Mouse (Mus musculus): Measurements from ENCODE around the gene Arhgap23.

Gene Arhgap23

DNA sequence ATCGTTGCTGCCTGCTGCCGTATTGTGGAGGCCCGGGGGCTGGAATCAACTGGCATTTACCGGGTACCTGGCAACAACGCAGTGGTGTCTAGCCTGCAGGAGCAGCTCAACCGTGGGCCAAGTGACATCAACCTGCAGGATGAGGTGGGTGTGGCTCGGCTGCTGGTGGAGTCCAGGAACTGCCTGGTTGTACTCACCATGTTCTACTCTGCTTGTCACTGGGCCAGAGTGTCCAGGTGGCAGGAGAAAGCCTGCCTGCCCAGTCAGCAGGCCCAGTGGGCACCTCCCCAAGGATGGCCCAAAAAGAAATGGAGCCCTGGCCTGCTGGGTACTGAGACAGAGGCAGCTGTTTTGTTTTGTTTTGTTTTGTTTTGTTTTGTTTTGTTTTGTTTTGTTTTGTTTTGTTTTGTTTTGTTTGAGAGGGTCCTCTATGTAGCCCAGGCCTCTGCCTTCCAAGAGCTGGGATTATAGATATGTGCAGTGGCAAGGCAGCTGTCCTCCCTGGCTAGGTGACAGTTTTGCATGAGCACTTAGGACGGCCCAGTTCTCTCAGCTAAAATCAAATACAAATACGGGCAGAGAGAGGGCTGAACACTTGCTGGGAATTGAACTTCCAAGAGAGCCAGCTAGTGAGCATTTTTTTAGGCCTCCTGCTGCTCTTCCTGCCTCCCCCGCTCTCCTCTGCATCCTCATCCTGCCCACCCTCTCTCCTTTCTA is 51.3 kb downstream of the Arhgap23 start:
- DNase-seq, result no peak

DNA sequence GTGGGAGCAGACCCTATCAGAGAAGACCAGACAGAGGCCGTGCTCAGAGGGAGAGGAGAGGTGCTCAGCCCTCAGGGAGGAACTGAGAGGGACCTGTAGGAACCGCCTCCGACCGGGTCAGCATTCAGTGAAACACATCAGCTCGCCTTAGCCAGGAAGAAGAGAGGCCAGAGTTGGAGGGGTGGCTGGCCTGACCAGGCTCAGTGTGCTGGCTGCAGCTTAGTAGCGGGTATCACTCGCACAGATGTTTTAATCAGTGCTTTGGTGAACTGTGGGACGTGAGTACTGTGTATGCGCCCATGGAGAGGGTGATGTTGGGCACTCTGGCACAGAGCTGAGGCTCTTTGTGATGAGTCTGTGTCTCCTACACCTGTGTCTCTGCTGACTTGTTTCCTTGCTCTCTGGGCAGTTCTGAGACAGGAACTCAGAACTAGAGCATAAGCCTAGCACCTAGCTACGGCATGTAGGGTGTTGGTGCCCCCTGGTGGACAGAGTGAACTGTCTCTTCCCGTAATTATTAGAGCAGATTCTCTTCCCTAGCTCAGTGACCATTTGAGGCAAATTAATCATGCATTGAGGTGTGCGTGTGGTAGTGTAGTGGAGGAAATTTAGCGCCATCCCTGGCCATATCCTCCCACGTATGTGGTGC is 53.4 kb downstream of the Arhgap23 start:
- peak; percentile 73 for DNase-seq

DNA sequence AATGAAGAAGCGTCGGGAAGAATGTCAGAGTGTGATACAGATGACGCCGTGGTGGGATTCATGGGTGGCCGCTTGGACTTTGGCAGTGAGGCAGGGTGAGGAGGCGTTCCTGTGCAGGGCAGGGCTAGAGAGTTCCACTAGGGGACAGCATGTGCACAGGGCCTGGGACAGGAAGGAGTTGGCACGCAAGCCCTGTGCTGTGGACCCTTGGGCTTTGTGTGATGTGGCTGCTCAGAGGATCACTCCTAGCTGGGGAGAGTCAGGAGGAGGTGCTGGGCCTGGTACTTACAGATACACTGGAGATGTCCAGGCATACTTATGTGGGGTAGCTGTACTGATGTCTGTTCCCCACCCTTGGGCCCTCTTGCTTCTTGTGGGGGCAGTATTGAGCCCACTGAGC is 54.5 kb downstream of the Arhgap23 start:
- no peak for DNase-seq

DNA sequence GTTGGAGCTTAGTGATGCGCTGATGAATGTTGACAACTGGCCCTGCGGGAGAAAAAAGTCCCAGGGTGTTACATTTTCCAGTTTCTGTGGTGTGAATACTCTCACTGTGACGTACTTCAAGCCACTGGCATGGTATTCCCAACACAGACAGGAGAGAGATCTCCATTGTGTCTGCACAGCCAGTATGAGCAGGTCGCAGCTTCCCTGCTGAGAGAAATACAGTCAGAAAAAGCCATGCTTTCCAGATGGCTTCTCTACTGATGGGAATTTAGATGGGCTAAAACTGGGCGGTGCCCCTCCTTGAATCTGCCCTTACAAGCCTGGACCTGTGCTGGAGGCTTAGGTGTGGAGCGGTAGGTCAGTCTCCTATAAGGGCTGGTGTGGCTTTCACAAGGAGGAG is 55.9 kb downstream of the Arhgap23 start:
- no peak for DNase-seq

DNA sequence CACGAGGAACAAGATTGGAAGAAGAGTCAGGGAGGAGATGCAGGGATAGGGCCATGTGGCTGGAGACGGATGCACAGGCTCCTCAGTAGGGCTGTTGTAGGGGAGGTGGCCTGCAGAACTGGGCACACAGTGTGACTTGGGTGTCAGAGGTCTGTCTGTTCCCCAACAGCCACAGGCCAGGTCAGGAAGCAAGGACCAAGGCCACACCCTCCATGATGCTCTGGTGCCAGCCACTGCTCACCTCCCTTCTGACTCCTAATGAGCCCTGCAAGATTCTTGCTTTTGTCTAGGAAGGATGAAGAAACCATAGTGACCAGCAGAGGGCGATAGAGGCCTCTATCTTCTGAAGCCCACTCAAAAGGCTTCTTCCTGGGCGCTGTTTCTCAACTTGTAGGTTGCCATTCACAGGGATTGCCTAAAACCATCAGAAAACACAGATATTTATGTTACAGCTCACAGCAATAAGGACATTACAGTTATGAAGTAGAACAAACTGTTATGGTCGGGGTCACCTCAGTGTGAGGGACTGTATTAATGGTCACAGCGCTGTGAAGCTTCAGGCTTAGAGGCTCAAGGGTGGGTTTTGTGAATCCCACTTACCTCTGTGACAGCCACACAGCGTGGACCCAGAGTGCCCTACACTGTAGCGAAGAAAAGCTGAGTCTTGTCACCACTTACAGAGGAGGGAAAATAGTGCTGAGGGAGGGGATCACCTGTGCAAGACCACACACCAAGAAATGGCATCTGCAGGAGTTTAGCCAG is 61.2 kb downstream of the Arhgap23 start:
- no peak for DNase-seq

DNA sequence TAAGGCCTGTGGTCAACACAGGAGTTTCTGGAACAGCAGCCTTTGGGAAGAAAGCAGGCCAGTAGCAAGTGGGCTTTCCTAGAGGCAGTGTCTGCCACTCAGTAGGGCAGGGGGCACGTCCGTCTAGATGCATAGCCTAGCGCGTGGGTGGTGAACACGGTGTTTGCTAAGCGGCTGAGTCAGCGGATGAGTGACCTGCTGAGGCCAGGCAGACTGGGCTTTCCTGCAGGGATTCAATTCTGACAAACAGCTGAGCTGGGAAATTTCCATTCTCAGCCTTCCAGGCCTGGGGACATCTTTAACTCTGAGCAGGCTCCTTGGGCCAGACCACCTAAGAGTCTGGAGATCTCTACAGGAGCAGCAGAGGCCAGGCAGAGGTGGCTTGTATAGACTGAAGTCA is 62.1 kb downstream of the Arhgap23 start:
- no peak for DNase-seq

DNA sequence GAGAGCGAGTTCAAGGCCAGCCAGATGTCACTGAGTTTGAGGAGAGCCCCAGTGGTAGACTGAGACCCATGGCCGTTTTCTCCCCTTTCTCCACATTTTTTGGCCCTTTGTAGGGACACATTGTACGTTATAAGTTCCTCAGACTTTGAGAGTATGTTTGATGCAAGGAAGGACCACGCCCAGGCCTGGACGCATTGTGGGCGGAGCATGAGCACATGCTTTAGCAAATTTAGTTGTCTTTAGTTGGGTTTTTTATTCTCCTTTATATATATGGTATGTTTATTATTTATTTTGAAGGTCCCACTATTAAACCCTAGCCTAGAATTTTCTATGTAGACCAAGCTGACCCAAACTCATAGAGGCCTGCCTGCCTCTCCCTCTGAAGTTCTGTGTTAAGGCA is 63.0 kb downstream of the Arhgap23 start:
- no peak for DNase-seq

DNA sequence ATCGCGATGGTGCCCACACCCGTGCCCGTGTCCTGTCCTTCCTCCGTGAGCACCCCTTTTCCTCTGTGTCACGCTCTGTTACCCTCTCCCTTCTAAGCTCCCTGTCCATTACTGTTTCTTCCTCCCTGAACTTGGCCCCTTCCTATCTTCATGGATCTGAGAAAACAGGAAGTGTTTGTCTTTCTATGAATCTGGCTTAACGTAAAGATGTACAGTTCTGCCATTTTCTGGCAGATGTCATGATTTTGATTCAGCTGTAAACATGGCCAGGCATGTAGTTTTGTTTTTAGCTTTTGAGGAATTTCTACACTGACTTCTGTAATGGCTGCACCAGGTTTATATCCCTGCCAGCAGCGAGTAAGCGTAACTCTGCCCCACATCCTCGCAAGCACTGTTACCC is 63.8 kb downstream of the Arhgap23 start:
- no peak for DNase-seq

DNA sequence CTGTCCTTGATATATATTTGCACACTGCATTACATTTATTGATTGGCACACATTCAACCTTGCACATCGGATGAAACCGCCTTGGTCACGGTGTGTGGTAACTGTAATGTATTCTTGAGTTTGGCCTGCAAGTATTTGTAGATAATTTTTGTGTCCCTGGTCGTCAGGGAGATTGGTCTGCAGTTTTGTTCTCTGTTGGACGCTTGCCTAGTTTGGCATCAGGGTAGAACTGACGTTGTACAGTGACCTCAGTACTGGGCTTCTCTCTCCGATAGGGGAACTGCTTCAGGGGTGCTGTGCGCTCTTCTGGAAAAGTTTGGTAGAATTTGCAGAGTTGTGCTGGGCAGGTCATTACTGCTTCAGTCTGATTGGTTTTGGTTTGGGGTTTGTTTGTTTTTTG is 64.5 kb downstream of the Arhgap23 start:
- DNase-seq, result no peak

DNA sequence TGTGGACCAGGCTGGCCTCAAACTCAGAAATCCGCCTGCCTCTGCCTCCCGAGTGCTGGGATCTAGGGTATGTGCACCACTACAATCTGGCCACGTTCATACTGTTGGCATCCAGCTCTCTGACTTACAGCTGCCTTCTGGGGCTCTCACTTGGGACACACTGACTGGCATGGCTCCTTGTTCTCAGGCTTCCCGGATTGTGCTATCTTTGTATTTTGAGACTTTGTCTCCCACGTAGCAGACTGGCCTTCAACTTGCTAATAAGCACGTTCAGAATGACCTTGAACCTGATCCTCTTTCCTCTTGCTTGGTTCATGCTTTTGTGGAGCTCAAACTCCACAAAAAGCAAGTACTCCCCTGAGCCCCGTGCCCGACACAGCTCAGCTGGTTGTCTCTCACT is 70.3 kb downstream of the Arhgap23 start:
- no peak for DNase-seq

DNA sequence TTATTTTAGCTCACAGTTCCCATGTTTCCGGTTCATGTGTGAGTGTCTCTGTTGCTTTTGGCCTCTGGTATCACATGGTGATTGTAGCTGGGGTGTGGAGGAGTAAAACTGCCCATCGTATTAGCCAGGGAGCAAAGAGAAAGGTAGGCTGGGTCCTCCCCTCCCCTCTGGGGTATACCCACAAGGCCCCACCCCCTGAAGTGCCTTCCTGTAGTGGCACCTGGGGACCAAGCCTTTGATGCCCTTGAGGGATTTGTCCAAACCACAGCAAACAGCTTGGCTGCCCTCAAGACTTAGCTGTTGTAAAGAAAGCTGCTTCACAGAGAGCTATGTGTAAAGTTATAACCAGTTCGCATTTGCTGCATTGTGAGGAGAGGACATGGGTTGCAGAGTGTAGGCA is 72.3 kb downstream of the Arhgap23 start:
- no peak for DNase-seq

DNA sequence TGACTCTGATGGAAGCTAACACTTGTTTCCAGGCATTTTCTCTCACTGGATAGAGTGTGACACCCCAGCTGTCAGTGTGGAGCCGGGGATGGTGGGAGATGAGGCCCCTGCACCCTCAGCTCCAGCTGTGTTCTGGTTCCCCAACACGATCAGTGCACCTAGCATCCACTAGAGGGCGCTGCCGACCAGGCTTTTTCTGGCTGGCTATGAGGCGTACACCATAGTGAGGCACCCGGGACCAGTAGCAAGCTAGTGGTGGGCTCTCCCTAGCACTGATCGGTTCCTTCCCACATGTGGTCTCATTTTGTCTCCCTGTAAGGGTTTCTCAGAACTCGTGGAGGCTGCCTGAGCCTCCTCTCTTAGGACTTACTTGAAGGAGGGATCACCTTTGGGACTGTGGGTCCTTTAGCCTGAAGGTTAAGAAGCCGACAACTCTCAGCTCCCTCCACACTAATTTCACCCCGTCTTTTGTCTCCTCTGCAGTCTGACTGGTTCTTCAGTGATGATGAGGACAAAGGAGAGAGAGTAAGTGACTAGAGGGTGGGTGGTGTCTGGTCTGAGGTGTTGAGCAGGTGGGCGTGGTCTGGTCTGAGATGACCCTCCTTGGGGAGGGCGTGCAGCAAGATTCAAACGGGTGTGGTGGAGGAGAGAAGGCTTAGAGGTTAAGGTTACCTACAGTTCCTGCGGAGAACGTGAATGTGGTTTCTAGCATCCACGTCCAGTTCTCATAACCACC is 74.4 kb downstream of the Arhgap23 start:
- DNase-seq, result no peak

DNA sequence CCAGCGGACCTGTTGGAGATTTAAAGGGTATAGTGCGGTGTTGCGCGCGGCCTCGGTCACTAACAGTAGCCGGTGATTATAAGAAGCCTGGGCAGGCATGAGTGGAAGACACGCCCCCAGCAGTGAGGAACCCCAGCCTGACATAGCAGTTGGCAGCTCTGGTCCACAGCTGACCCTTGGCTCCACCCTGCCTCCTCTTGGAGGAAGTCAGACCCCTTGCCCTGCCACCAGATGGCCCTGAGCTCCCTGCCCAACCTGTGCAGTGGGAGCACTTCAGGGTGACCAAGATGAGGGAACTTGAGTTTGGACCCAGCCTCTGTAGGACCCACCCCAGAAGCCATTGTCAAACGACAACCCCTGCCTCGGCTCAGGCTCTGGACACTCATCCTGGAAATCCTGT is 76.3 kb downstream of the Arhgap23 start:
- DNase-seq, result no peak

DNA sequence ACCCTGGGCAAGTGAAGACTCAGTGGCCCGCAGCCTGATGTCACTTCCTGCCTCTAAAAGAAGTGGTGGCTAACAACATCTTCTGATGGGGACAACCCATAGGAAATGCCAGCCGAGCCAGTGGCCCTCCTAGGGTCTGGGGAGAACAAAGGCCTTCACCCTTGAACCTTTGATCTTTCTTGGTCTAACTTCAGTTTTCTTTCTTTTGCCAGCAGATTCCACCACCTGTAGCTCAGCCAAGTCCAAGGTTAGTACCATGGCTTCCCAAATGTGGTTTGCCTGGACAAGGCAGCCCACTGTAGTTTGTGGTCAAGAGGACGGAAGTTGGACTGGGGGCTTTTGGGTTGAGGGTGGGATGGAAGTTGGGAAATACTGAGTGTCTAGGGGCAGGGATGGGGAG is 77.5 kb downstream of the Arhgap23 start:
- DNase-seq, result no peak

DNA sequence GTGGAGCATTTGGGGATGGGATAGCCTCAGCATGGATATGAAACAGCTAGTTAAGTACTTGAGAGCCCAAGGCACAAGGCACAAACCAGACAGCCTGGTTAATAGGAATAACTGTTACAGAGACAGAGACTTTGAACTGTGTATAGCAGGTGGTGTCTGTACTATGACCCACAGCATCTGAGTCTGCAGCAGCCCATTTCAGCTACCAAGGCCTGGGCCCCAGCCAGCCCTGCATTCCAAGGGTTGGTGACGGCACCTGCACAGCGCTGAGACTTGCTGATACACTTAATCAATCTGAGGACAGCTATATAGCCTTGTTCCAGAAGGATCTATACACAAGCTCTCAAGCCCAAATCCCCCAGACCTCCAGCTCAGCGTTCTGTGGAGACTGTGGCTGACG is 82.2 kb downstream of the Arhgap23 start:
- no peak for DNase-seq

DNA sequence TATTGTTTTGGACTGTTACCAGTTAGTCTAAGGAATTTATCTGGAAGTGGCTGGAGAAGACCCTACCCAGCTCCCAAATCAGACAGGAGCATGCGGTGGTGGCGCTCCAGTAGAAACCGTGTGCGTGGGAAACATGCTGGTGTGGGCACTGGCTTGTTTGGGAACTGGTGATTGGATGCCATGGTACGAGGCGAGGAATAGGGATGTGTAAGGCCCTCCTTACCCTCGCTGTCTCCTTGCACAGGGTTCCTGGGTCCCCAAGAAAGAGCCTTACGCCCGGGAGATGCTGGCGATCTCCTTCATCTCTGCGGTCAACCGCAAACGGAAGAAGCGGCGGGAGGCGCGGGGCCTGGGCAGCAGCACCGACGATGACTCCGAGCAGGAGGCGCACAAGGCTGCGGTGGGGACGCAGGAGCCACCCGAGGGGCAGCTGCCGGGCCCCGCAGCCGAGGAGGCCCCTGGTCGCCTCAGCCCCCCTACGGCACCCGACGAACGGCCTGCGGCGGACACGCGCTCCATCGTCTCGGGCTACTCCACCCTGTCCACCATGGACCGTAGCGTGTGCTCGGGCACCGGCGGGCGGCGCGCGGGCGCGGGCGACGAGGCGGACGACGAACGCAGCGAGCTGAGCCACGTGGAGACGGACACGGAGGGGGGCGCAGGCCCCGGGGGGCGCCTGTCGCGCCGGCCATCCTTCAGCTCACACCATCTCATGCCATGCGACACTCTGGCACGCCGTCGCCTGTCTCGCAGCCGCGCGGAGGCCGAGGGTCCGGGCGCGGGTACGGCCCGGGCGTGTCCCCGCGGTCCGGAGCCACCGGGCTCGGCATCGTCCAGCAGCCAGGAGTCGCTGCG is 84.8 kb downstream of the Arhgap23 start, which contains the start of gene 4933428G20Rik:
TSS of gene 4933428G20Rik (minus strand) at position 476 of the 855 bp plus-strand sequence.
- DNase-seq, result no peak

DNA sequence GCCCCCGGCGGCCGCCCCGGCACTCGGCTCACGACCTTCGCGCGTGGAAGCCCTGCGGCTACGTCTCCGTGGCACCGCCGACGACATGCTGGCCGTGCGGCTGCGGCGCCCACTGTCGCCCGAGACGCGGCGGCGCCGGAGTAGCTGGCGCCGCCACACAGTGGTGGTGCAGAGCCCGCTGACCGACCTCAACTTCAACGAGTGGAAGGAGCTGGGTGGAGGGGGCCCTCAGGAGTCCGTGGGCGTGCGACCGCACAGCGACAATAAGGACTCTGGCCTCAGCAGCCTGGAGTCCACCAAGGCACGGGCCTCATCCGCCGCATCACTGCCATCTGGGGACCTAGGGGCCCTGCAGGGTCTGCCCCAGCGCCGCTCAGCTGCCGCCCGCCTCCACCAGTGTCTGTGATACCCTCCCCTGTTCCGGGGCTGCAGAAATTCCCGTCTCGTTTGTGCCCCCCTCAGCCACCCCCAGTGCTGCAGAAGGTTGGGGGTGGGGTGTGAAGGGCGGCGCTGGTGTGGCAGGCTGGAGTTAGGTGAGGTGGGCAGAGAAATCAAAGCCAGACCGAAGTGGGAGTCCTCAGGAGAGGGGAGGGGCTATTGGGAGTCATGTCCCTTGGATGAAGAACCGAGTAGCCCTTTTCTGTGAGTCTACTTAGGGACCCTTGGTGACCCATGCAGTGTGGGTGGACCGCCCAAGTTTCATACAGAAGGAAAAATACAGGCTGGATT is 85.6 kb downstream of the Arhgap23 start:
- no peak for DNase-seq

DNA sequence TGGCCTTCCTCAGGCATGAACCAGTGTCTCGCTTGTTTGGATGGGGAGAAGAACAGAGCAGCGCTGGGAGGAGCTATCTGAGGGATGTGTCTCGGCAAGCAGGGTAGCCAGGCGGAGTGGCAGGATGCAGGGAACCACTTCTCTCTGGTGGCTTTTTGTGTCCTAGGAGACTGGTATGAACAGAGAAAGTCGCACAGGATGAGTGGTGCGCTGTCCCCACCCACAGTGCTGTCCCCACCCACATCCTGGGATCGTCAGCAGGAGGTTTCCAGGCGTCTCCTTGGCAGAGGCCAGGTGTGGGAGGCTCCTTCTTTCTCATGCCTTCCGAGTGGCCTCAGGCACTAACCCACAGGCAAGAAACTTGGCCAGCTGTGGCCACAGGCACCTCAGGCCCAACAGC is 87.0 kb downstream of the Arhgap23 start:
- DNase-seq, result peak; percentile 36

DNA sequence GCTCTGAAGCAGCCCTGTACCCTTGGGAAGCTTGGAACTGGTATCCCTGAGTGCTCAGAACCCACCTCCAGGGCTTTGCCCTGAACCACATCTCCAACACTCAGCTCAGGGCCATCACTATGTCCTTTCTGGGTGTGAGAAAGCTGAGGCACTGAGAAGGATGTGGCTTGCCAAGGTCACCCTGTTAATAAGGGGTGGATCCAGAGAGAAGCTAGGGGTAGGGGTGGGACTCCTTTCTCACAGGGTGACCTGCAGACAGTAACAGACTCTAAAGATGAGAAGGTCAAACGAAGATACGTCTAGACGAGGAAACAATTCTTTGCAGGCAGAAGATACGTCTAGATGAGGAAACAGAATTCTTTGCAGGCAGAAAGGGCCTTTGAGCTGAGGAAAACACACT is 87.5 kb downstream of the Arhgap23 start:
- no peak for DNase-seq

DNA sequence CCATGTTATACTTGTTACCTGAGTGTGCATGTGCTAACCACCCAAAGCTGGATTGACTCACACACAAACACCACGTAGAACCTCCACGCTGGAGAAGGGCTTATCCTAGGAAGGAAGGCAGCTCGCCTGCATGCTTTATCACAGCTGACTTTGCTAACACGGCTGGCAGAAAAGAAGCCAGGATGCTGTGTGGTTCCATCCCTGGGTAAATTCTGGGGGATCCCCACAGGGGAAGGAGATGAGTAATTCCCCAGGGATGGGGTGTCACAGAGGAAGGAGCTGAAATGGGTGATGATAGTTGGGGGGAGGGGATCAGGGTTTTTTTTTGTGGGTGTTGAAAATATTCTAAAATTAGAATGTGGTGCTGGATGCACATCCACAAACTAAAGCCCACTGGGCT is 90.5 kb downstream of the Arhgap23 start:
- DNase-seq, result no peak

DNA sequence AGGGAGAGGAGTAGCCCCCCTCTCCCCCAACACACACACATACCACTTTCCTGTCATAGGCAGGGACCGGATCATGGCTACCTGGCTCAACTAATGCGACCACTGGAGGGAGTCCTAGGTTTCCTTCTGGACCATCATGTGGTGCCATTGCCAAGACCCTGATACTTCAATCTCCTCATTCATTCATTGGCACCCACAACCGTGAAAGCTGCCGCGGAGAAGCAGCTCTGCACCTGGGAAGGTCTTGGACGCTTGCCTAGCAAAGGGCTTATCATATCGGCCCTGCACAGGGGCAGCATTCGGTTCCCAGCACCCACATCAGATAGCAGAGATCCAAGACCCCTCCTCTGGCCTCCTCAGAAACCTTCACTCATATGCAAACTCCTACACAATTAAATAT is 91.0 kb downstream of the Arhgap23 start:
- DNase-seq, result no peak

DNA sequence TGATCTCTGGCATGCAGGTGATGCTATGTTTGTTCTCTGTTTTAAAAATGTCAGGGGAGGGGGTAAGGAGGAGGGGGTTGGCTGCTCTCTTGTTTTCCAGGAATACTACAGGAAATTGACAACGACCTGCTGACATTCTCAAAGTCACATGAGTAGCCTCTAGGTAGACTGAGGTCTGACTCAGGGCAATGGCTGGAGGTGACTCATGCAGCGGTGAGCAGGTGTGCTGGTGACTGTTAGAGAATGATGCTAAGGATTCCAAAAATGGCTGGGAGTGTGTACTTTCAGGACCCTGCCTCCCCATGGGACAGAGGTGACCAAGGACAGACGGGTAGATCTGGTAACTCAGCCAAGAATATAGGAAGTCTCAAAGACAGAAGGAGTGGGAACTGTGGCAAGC is 92.9 kb downstream of the Arhgap23 start:
- DNase-seq, result no peak

All from layer of hippocampus, adult 9-11 months (tissue).